In the genomic region with DNA sequence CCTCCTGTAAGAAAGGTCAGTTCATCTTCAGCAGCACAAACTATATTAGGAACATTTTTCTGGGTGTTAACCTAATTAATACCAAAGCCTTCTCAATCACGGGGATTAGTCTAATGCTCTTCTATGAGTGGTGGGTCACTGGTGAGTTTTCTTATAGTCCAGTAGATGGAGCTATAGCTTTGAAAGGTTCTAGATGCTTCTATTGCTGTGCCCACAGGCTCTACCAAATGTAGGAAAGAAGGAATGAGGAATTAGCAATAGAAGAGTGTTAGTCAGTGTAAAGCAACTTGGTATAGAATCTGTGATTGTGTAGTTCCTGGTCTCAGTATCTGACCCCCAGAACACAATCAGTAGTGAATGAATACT, we compare ENCODE assay signal across 10 mouse cellular contexts.
DNase-seq lines count a peak whose midpoint lies in the region; ATAC-seq and TF ChIP-seq lines count a peak whose summit lies in the region.
"Had no signal": no experiment of that assay in that cellular context is flagged by ENCODE, and none has a peak within 500 bp of the region (broad histone marks: within the 10 kb centered on the region; RNA-seq: fewer than 3 reads in every experiment).

No protein-coding gene starts in this region.

- peak; percentile 62 for TF ChIP-seq CTCF in lung, embryonic 14.5 days (IDR thresholded peaks at IDR 0.05; ENCODE audit: low read depth)

- H3K4me2 ChIP-seq in kidney, embryonic 14.5 days (replicated peaks; ENCODE audit: low read depth, low read length), result no peak overlapping the region
- H3K4me2 ChIP-seq in lung, embryonic 14.5 days, result no peak overlapping the region
- H3K4me2 ChIP-seq: embryonic facial prominence, embryonic 15.5 days; midbrain, embryonic 13.5 days had no signal

- no peak overlapping the region for H3K9ac ChIP-seq in kidney, embryonic 14.5 days (ENCODE audit: low read depth, low read length)
- no peak overlapping the region for H3K9ac ChIP-seq in lung, embryonic 14.5 days
- H3K9ac ChIP-seq: embryonic facial prominence, embryonic 15.5 days; midbrain, embryonic 13.5 days had no signal

- no peaks in the 10 kb centered on the region for H3K36me3 ChIP-seq in kidney, embryonic 14.5 days (ENCODE audit: control insufficient read depth, insufficient read depth, low read length)
- no peaks in the 10 kb centered on the region for H3K36me3 ChIP-seq in lung, embryonic 14.5 days (ENCODE audit: insufficient read depth)
- H3K36me3 ChIP-seq: embryonic facial prominence, embryonic 15.5 days; midbrain, embryonic 13.5 days had no signal

- no peaks in the 10 kb centered on the region for H3K9me3 ChIP-seq in kidney, embryonic 14.5 days (ENCODE audit: control insufficient read depth, low read length)
- H3K9me3 ChIP-seq in lung, embryonic 14.5 days (ENCODE audit: low read depth, low read length), result no peaks in the 10 kb centered on the region
- H3K9me3 ChIP-seq: embryonic facial prominence, embryonic 15.5 days; midbrain, embryonic 13.5 days had no signal

- no peak overlapping the region for H3K27ac ChIP-seq in kidney, embryonic 14.5 days (ENCODE audit: low read depth, low read length)
- H3K27ac ChIP-seq in lung, embryonic 14.5 days (ENCODE audit: low read depth), result no peak overlapping the region
- H3K27ac ChIP-seq: embryonic facial prominence, embryonic 15.5 days; midbrain, embryonic 13.5 days had no signal

- no peak overlapping the region for H3K4me3 ChIP-seq in kidney, embryonic 14.5 days (ENCODE audit: low read length)
- no peak overlapping the region for H3K4me3 ChIP-seq in lung, embryonic 14.5 days (ENCODE audit: low read depth, low read length)
- H3K4me3 ChIP-seq: embryonic facial prominence, embryonic 15.5 days; midbrain, embryonic 13.5 days had no signal

- 26% methylated on average over 1 of the region's 1 CpGs for WGBS in kidney, embryonic 14.5 days
- WGBS in lung, embryonic 14.5 days, result 16% methylated on average over 1 of the region's 1 CpGs

- H3K27me3 ChIP-seq in kidney, embryonic 14.5 days (ENCODE audit: control insufficient read depth, insufficient read depth, low read length), result no peaks in the 10 kb centered on the region
- H3K27me3 ChIP-seq in lung, embryonic 14.5 days (ENCODE audit: insufficient read depth, low read length), result no peaks in the 10 kb centered on the region
- H3K27me3 ChIP-seq: embryonic facial prominence, embryonic 15.5 days; midbrain, embryonic 13.5 days had no signal

- no peaks in the 10 kb centered on the region for H3K4me1 ChIP-seq in kidney, embryonic 14.5 days (ENCODE audit: control insufficient read depth, insufficient read depth, low read length)
- H3K4me1 ChIP-seq in lung, embryonic 14.5 days (ENCODE audit: insufficient read depth), result no peaks in the 10 kb centered on the region
- H3K4me1 ChIP-seq: embryonic facial prominence, embryonic 15.5 days; midbrain, embryonic 13.5 days had no signal

- peak; percentile 20 for DNase-seq in cerebellum, adult 9-10 months
- no peak for DNase-seq in cerebellum, postnatal 4 days (ENCODE audit: low spot score in 2 of 2)
- no peak for DNase-seq in kidney, adult 11 months
- DNase-seq in CD4-positive, CD25-positive, alpha-beta regulatory T cell, adult 2 months (ENCODE audit: low read depth, low spot score), result peak; percentile 59
- DNase-seq in lung, embryonic 14.5 days, result peak; percentile 61
- no peak for DNase-seq in ovary, postnatal 36 days (ENCODE audit: low spot score)
- no peak for DNase-seq in layer of hippocampus, postnatal 36 days

- ATAC-seq in kidney, embryonic 14.5 days (ENCODE audit: low FRiP score, low TSS enrichment), result peak; percentile 60; the same call in 1 of the 2 replicates
- no peak for ATAC-seq in lung, embryonic 14.5 days (ENCODE audit: insufficient read depth)
- ATAC-seq: midbrain, embryonic 13.5 days had no signal

Comparison
In these comparisons a context has a peak if more than half of its experiments do, and no peak if none do; other contexts are left out.
1. DNase-seq: peak in cerebellum, adult 9-10 months (single experiment), CD4-positive, CD25-positive, alpha-beta regulatory T cell, adult 2 months (single experiment) and lung, embryonic 14.5 days (single experiment); none in cerebellum, postnatal 4 days (0 of 2), kidney, adult 11 months (single experiment), ovary, postnatal 36 days (single experiment) and layer of hippocampus, postnatal 36 days (0 of 2).